18 mouse cellular contexts compared by ENCODE assay signal in the genomic region with DNA sequence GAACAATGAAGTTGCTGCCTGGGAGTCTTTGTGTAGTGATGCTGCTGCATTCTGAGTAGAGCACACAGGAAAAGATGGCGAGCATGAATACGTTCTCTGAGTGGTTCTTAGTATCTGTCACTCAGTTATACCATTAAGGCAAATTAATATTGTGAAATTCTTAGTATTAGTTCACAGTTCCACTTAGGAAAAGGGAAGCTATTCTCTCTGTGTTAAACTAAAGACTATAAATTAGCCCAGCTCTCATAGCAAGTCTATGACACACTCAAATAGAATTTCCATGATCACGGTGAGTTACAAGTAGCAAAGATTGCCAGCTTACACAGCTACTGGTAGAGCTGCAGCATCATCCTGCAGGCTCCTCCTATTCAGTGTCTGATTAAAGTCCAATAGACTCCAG. TPM values are rescaled to one million over a fixed set of nuclear protein-coding genes. Genes with fewer than 3 reads are reported as not detected.
A peak's percentile ranks its signal among the peaks of the same experiment; 100 is the strongest.
DNase-seq lines count a peak whose midpoint lies in the region; ATAC-seq and TF ChIP-seq lines count a peak whose summit lies in the region.
"Had no signal": no experiment of that assay in that cellular context is flagged by ENCODE, and none has a peak within 500 bp of the region (broad histone marks: within the 10 kb centered on the region; RNA-seq: fewer than 3 reads in every experiment).

No protein-coding gene starts in this region.

- no peak for TF ChIP-seq POLR2A in embryonic fibroblast, embryonic 13.5 days (IDR thresholded peaks at IDR 0.05; ENCODE audit: low read depth, low read length)

- no peak overlapping the region for H3K9ac ChIP-seq in heart, embryonic 15.5 days
- H3K9ac ChIP-seq in neural tube, embryonic 15.5 days (replicated peaks), result no peak overlapping the region
- H3K9ac ChIP-seq in stomach, postnatal 0 days (ENCODE audit: low read length), result no peak overlapping the region
- no peak overlapping the region for H3K9ac ChIP-seq in hindbrain, postnatal 0 days (replicated peaks; ENCODE audit: low read length)
- H3K9ac ChIP-seq: limb, embryonic 13.5 days had no signal

- peak overlapping the region; percentile 3; the same call in 1 of the 2 replicates for H3K27ac ChIP-seq in heart, embryonic 15.5 days
- H3K27ac ChIP-seq in neural tube, embryonic 15.5 days (replicated peaks), result 0 out of 2 replicates have a peak overlapping the region, but pooled peaks have one; percentile 28
- H3K27ac ChIP-seq in embryonic fibroblast, embryonic 13.5 days (ENCODE audit: insufficient read depth, low read length), result peak overlapping the region; percentile 96
- 0 out of 2 replicates have a peak overlapping the region, but pooled peaks have one; percentile 26 for H3K27ac ChIP-seq in stomach, postnatal 0 days (replicated peaks)
- no peak overlapping the region for H3K27ac ChIP-seq in hindbrain, postnatal 0 days
- H3K27ac ChIP-seq: hindbrain, embryonic 10.5 days; limb, embryonic 13.5 days; midbrain, embryonic 10.5 days had no signal

- H3K9me3 ChIP-seq in heart, embryonic 15.5 days (replicated peaks), result no peaks in the 10 kb centered on the region
- H3K9me3 ChIP-seq in neural tube, embryonic 15.5 days (replicated peaks), result no peaks in the 10 kb centered on the region
- no peaks in the 10 kb centered on the region for H3K9me3 ChIP-seq in stomach, postnatal 0 days (ENCODE audit: control insufficient read depth, low read length)
- no peaks in the 10 kb centered on the region for H3K9me3 ChIP-seq in hindbrain, postnatal 0 days (ENCODE audit: low read length)
- H3K9me3 ChIP-seq: hindbrain, embryonic 10.5 days; limb, embryonic 13.5 days; midbrain, embryonic 10.5 days had no signal

- no peak for DNase-seq in heart, postnatal 25 days (ENCODE audit: low spot score)
- DNase-seq in neural tube, embryonic 10.5 days (ENCODE audit: extremely low spot score, low spot score), result no peak
- no peak for DNase-seq in stomach, postnatal 0 days (ENCODE audit: low spot score)
- DNase-seq in cerebellum, postnatal 25 days, result no peak
- no peak for DNase-seq in hindbrain, postnatal 0 days (ENCODE audit: low spot score)
- DNase-seq: adrenal gland, postnatal 25 days; cerebellum, adult 2 months; gastrocnemius, postnatal 36 days; kidney, postnatal 10 days; lung, postnatal 14 days; thymus, adult 18-20 months had no signal

- H3K27me3 ChIP-seq in heart, embryonic 15.5 days, result no peaks in the 10 kb centered on the region
- H3K27me3 ChIP-seq in neural tube, embryonic 15.5 days (replicated peaks), result no peaks in the 10 kb centered on the region
- H3K27me3 ChIP-seq in stomach, postnatal 0 days (ENCODE audit: control insufficient read depth, insufficient read depth, low read length), result no peaks in the 10 kb centered on the region
- no peaks in the 10 kb centered on the region for H3K27me3 ChIP-seq in hindbrain, postnatal 0 days (ENCODE audit: insufficient read depth, low read length)
- H3K27me3 ChIP-seq: limb, embryonic 13.5 days had no signal

- WGBS in heart, embryonic 15.5 days, result 65% methylated on average over 3 of the region's 3 CpGs
- WGBS in neural tube, embryonic 15.5 days, result 82% methylated on average over 3 of the region's 3 CpGs
- 63% methylated on average over 3 of the region's 3 CpGs for WGBS in stomach, postnatal 0 days
- WGBS in hindbrain, postnatal 0 days, result 77% methylated on average over 3 of the region's 3 CpGs

- TF ChIP-seq EP300 in stomach, postnatal 0 days (optimal IDR thresholded peaks at IDR 0.05), result no peak

- ATAC-seq in heart, embryonic 15.5 days (replicated peaks; ENCODE audit: insufficient number of reproducible peaks, insufficient read depth, low FRiP score, low read depth), result no peak
- no peak; the same call in 1 of the 2 replicates for ATAC-seq in neural tube, embryonic 15.5 days (ENCODE audit: low FRiP score)
- ATAC-seq in stomach, postnatal 0 days (ENCODE audit: low FRiP score, low TSS enrichment), result no peak
- no peak for ATAC-seq in hindbrain, postnatal 0 days

- H3K36me3 ChIP-seq in heart, embryonic 15.5 days, result no peaks in the 10 kb centered on the region
- H3K36me3 ChIP-seq in neural tube, embryonic 15.5 days, result no peaks in the 10 kb centered on the region
- no peaks in the 10 kb centered on the region for H3K36me3 ChIP-seq in stomach, postnatal 0 days (ENCODE audit: control insufficient read depth, insufficient read depth, low read length)
- no peaks in the 10 kb centered on the region for H3K36me3 ChIP-seq in hindbrain, postnatal 0 days (ENCODE audit: insufficient read depth, low read length)
- H3K36me3 ChIP-seq: hindbrain, embryonic 10.5 days; midbrain, embryonic 10.5 days had no signal

- H3K4me2 ChIP-seq in heart, embryonic 15.5 days, result no peak overlapping the region
- H3K4me2 ChIP-seq in neural tube, embryonic 15.5 days, result no peak overlapping the region
- no peak overlapping the region for H3K4me2 ChIP-seq in stomach, postnatal 0 days (replicated peaks; ENCODE audit: low read depth)
- no peak overlapping the region for H3K4me2 ChIP-seq in hindbrain, postnatal 0 days (ENCODE audit: low read depth, low read length)
- H3K4me2 ChIP-seq: heart, embryonic 11.5 days; limb, embryonic 13.5 days had no signal

- intact Hi-C loops in heart, postnatal 25 days (cut with DNase I), result no loop called here

- H3K4me3 ChIP-seq in heart, embryonic 15.5 days, result no peak overlapping the region
- H3K4me3 ChIP-seq in neural tube, embryonic 15.5 days (replicated peaks), result no peak overlapping the region
- H3K4me3 ChIP-seq in embryonic fibroblast, embryonic 13.5 days (ENCODE audit: insufficient read depth, low read length), result no peak overlapping the region
- no peak overlapping the region for H3K4me3 ChIP-seq in stomach, postnatal 0 days (ENCODE audit: low read depth, low read length)
- no peak overlapping the region for H3K4me3 ChIP-seq in hindbrain, postnatal 0 days (ENCODE audit: low read length)
- H3K4me3 ChIP-seq: hindbrain, embryonic 10.5 days; limb, embryonic 13.5 days; midbrain, embryonic 10.5 days had no signal

- no peak for TF ChIP-seq CTCF in embryonic fibroblast, embryonic 13.5 days (IDR thresholded peaks at IDR 0.05; ENCODE audit: borderline replicate concordance, insufficient read depth, low read length)
- TF ChIP-seq CTCF in stomach, postnatal 0 days (IDR thresholded peaks at IDR 0.05; ENCODE audit: low read depth), result no peak
- TF ChIP-seq CTCF in hindbrain, postnatal 0 days (IDR thresholded peaks at IDR 0.05; ENCODE audit: low read depth), result no peak

- peaks cover 34% of the 10 kb centered on the region for H3K4me1 ChIP-seq in heart, embryonic 15.5 days (replicated peaks)
- peaks cover 12% of the 10 kb centered on the region; the same call in 1 of the 2 replicates for H3K4me1 ChIP-seq in neural tube, embryonic 15.5 days
- H3K4me1 ChIP-seq in embryonic fibroblast, embryonic 13.5 days (ENCODE audit: control insufficient read depth, insufficient read depth, low read length), result peaks cover 14% of the 10 kb centered on the region
- no peaks in the 10 kb centered on the region for H3K4me1 ChIP-seq in stomach, postnatal 0 days (replicated peaks; ENCODE audit: control insufficient read depth, insufficient read depth)
- no peaks in the 10 kb centered on the region for H3K4me1 ChIP-seq in hindbrain, postnatal 0 days (ENCODE audit: insufficient read depth, low read length)
- H3K4me1 ChIP-seq: hindbrain, embryonic 10.5 days; midbrain, embryonic 10.5 days had no signal

RNA-seq across cellular contexts. Expression of a gene that starts 23.3 kb away (rescaled TPM):
- polyA plus RNA-seq in heart, embryonic 15.5 days (2015; fragmentation: Nextera tagmentation; extraction: Ambion mirVana), result 88.9 and 90.9 TPM in 2 replicates
- 10 to 100 TPM; 58.1 to 61.7 TPM for total RNA-seq in heart, postnatal 25 days (2021)
- 63.4 and 73.3 TPM in 2 replicates for polyA plus RNA-seq in neural tube, embryonic 15.5 days (2015; fragmentation: Nextera tagmentation; extraction: Ambion mirVana)
- polyA plus RNA-seq in embryonic fibroblast, embryonic 13.5 days (2011; ENCODE audit: insufficient read length, low read depth, missing spikeins), result 152 and 168 TPM in 2 replicates
- polyA plus RNA-seq in stomach, postnatal 0 days (2015; fragmentation: Nextera tagmentation; extraction: Ambion mirVana), result 71.1 and 72.5 TPM in 2 replicates
- total RNA-seq in hindbrain, postnatal 0 days (2014; rRNA removed), result 52.3 and 52.7 TPM in 2 replicates
- polyA plus RNA-seq in hindbrain, postnatal 0 days (2015; fragmentation: Nextera tagmentation; extraction: Ambion mirVana), result 52.0 and 61.8 TPM in 2 replicates
